Comparison of ENCODE assay signal across 8 mouse cellular contexts in the genomic region with DNA sequence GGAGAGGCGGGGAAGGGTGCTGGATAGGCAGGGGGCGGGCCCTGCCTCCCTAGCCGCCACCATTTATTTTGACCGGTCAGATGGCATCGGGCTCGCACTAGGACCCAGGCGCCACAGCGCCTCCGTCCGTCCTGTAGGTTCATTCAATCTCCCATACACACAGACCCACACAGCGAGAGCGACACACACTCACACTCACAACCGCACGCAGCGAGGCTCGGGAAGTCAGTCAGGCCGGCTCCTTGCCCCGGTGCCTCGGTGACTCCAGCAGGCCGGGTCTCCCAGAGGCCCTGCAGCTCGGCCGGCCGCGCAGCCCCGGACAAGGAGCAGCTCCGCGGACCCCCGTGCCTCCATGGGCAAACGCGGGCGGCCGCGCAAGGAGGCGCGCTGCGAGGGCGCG. TPM values are rescaled to one million over a fixed set of nuclear protein-coding genes. Genes with fewer than 3 reads are reported as not detected.
DNase-seq lines count a peak whose midpoint lies in the region; ATAC-seq and TF ChIP-seq lines count a peak whose summit lies in the region.

A gene (plus strand): TSS at position 171 of the 400 bp plus-strand sequence.

- peak within 1 kb of the TSS; percentile 89 for H3K9ac ChIP-seq in forebrain, embryonic 11.5 days (ENCODE audit: low read length)
- H3K9ac ChIP-seq in heart, embryonic 14.5 days (ENCODE audit: low read length) = peak within 1 kb of the TSS; percentile 98
- H3K9ac ChIP-seq in liver, embryonic 12.5 days = peak within 1 kb of the TSS; percentile 97

- H3ac ChIP-seq in myocyte (ENCODE audit: control insufficient read depth, insufficient read length) = peak within 1 kb of the TSS; percentile 85

- H3K4me3 ChIP-seq in forebrain, embryonic 11.5 days (ENCODE audit: low read depth, low read length) = peak within 1 kb of the TSS; percentile 95
- H3K4me3 ChIP-seq in heart, embryonic 14.5 days (ENCODE audit: control insufficient read depth in 1 of 2, insufficient read depth in 1 of 2, low read depth in 1 of 2, low read length in 2 of 2) = peak within 1 kb of the TSS; percentile 70 to 84
- peak within 1 kb of the TSS; percentile 84 for H3K4me3 ChIP-seq in liver, embryonic 12.5 days
- peak within 1 kb of the TSS; percentile 93 for H3K4me3 ChIP-seq in myocyte

- under 1% methylated on average over 38 of the region's 38 CpGs for WGBS in forebrain, embryonic 11.5 days
- 0% methylated on average over 38 of the region's 38 CpGs for WGBS in heart, embryonic 14.5 days
- under 1% methylated on average over 38 of the region's 38 CpGs for WGBS in liver, embryonic 12.5 days (ENCODE audit: insufficient replicate concordance)

- no peaks in the 10 kb centered on the region for H3K9me3 ChIP-seq in forebrain, embryonic 11.5 days (ENCODE audit: control insufficient read depth, low read length)
- H3K9me3 ChIP-seq in heart, embryonic 14.5 days (ENCODE audit: control insufficient read depth, low read length) = no peaks in the 10 kb centered on the region
- H3K9me3 ChIP-seq in liver, embryonic 12.5 days (replicated peaks) = no peaks in the 10 kb centered on the region

- TF ChIP-seq POLR2A in myocyte (IDR thresholded peaks at IDR 0.05; ENCODE audit: insufficient read length, low read depth) = peak; percentile 95

- no peaks in the 10 kb centered on the region for H3K36me3 ChIP-seq in forebrain, embryonic 11.5 days (ENCODE audit: control insufficient read depth, insufficient read depth, low read length)
- H3K36me3 ChIP-seq in heart, embryonic 14.5 days (ENCODE audit: control insufficient read depth, insufficient read depth, low read length) = no peaks in the 10 kb centered on the region
- H3K36me3 ChIP-seq in liver, embryonic 12.5 days = no peaks in the 10 kb centered on the region
- H3K36me3 ChIP-seq in myocyte (ENCODE audit: control insufficient read depth, insufficient read depth) = no peaks in the 10 kb centered on the region

- no peaks in the 10 kb centered on the region for H3K27me3 ChIP-seq in forebrain, embryonic 11.5 days (ENCODE audit: control insufficient read depth, insufficient read depth, low read length)
- H3K27me3 ChIP-seq in heart, embryonic 14.5 days (ENCODE audit: control insufficient read depth, insufficient read depth, low read length) = no peaks in the 10 kb centered on the region
- H3K27me3 ChIP-seq in liver, embryonic 12.5 days (replicated peaks) = peaks cover 9% of the 10 kb centered on the region
- H3K27me3 ChIP-seq in myocyte (ENCODE audit: control insufficient read depth, insufficient read depth, insufficient read length) = no peaks in the 10 kb centered on the region

- peak; percentile 6 for ATAC-seq in CD4-positive, CD25-positive, alpha-beta regulatory T cell, adult 4 months
- ATAC-seq in forebrain, embryonic 11.5 days (replicated peaks; ENCODE audit: low FRiP score) = peak; percentile 57
- peak; percentile 64 for ATAC-seq in heart, embryonic 14.5 days (ENCODE audit: insufficient number of reproducible peaks, insufficient read depth, low FRiP score, low read depth)
- ATAC-seq in liver, embryonic 12.5 days = peak; percentile 74

- H3K4me2 ChIP-seq in forebrain, embryonic 11.5 days (ENCODE audit: low read depth, low read length, severe bottlenecking) = peak within 1 kb of the TSS; percentile 98
- peak within 1 kb of the TSS; percentile 94 for H3K4me2 ChIP-seq in heart, embryonic 14.5 days (ENCODE audit: low read length)
- H3K4me2 ChIP-seq in liver, embryonic 12.5 days = peak within 1 kb of the TSS; percentile 98
- peak within 1 kb of the TSS; percentile 84 for H3K4me2 ChIP-seq in myocyte (ENCODE audit: low read depth)

- peak; percentile 64 for DNase-seq in c-Kit-negative CD71-positive TER-119-positive erythroid progenitor cells, embryonic 14.5 days (ENCODE audit: low read depth, low spot score)
- DNase-seq in forebrain, embryonic 11.5 days (ENCODE audit: low spot score) = peak; percentile 92
- peak; percentile 89 for DNase-seq in kidney, postnatal 14 days
- peak; percentile 76 to 81 for DNase-seq in spleen, postnatal 36 days (ENCODE audit: low spot score in 2 of 2)

- H3K27ac ChIP-seq in forebrain, embryonic 11.5 days (ENCODE audit: low read depth, low read length) = peak within 1 kb of the TSS; percentile 91
- peak within 1 kb of the TSS; percentile 98 to 99 for H3K27ac ChIP-seq in heart, embryonic 14.5 days (replicated peaks in 1 of 2; ENCODE audit: control insufficient read depth in 1 of 2, insufficient read depth in 1 of 2, low read depth in 2 of 2, low read length in 2 of 2)
- H3K27ac ChIP-seq in liver, embryonic 12.5 days = peak within 1 kb of the TSS; percentile 96

- H3K79me2 ChIP-seq in myocyte (ENCODE audit: control insufficient read depth, insufficient read depth) = peaks cover 2% of the 10 kb centered on the region

- H3K4me1 ChIP-seq in forebrain, embryonic 11.5 days (replicated peaks; ENCODE audit: control insufficient read depth, insufficient read depth, low read length) = peaks cover 18% of the 10 kb centered on the region; the same call in 1 of the 2 replicates
- peaks cover 7 to 10% of the 10 kb centered on the region in 2 experiments for H3K4me1 ChIP-seq in heart, embryonic 14.5 days (ENCODE audit: control insufficient read depth in 2 of 2, insufficient read depth in 2 of 2, low read length in 2 of 2)
- peaks cover 30% of the 10 kb centered on the region for H3K4me1 ChIP-seq in liver, embryonic 12.5 days

TF ChIP-seq in myocyte, 11 proteins besides CTCF, POLR2A, EP300 and RAD21:
- TF ChIP-seq REST (IDR thresholded peaks at IDR 0.05; ENCODE audit: insufficient read depth, insufficient read length) (no peak), TCF3 (IDR thresholded peaks at IDR 0.05; ENCODE audit: insufficient read length, low read depth) (no peak), CEBPB (IDR thresholded peaks at IDR 0.05; ENCODE audit: insufficient read depth, poor library complexity, severe bottlenecking) (no peak), E2F4 (IDR thresholded peaks at IDR 0.05; ENCODE audit: insufficient read depth) (no peak), SRF (IDR thresholded peaks at IDR 0.05; ENCODE audit: control insufficient read depth, insufficient read length, low read depth) (no peak), MAX (IDR thresholded peaks at IDR 0.05; ENCODE audit: low read depth) (no peak), TCF12 (IDR thresholded peaks at IDR 0.05; ENCODE audit: insufficient read depth, poor library complexity, severe bottlenecking) (no peak), POLR2AphosphoS2 (IDR thresholded peaks at IDR 0.05; ENCODE audit: insufficient read length, low read depth) (peak; percentile 90), USF1 (IDR thresholded peaks at IDR 0.05; ENCODE audit: low read depth) (no peak), MYOG (IDR thresholded peaks at IDR 0.05; ENCODE audit: control insufficient read depth in 1 of 3, insufficient read depth in 1 of 3, insufficient read length in 2 of 3, low read depth in 2 of 3) (peak in 2 of 3 experiments; percentile 4 to 48), MYOD1 (IDR thresholded peaks at IDR 0.05; ENCODE audit: control insufficient read depth in 1 of 3, insufficient read length in 2 of 3, low read depth in 2 of 3) (peak in 1 of 3 experiments; percentile 22)

RNA-seq across cellular contexts. Expression of the gene that starts here (rescaled TPM):
- polyA plus RNA-seq in CD4-positive, CD25-positive, alpha-beta regulatory T cell, adult 4 months (2017; shearing (Covaris generic)) = 1 to 10 TPM; 4.8 to 6.2 TPM
- 49.8 TPM in 2 replicates for polyA plus RNA-seq in forebrain, embryonic 11.5 days (2014; fragmentation: Nextera tagmentation; extraction: Ambion mirVana)
- 46.0 and 49.7 TPM in 2 replicates for polyA plus RNA-seq in heart, embryonic 14.5 days (2014; fragmentation: Nextera tagmentation; extraction: Ambion mirVana)
- polyA plus RNA-seq in liver, embryonic 12.5 days (2016; fragmentation: Nextera tagmentation; extraction: Ambion mirVana) = 38.3 and 39.3 TPM in 2 replicates
- polyA plus RNA-seq in myocyte (2012; fragmentation: generic; extraction: Trizol) = 11.9 TPM

Comparison
In these comparisons a context has a peak if more than half of its experiments do, and no peak if none do; other contexts are left out.
1. Peak in every context shown above with its lines: DNase-seq, ATAC-seq, H3K4me3 ChIP-seq and H3K27ac ChIP-seq.
2. ATAC-seq: peak in every context shown above with its lines; median percentile 74 in liver, embryonic 12.5 days; 64 in heart, embryonic 14.5 days; 57 in forebrain, embryonic 11.5 days; 6 in CD4-positive, CD25-positive, alpha-beta regulatory T cell, adult 4 months.